Mouse (Mus musculus): ENCODE measurements around the gene Rbms1. TPM values are rescaled to one million over a fixed set of nuclear protein-coding genes. Genes with fewer than 3 reads are reported as not detected.
A peak's percentile ranks its signal among the peaks of the same experiment; 100 is the strongest.

The Rbms1 gene
- polyA plus RNA-seq, 1 experiment = 42.9 TPM

GRCm38 (mm10) chr2:60751274-60751673 lies 211.7 kb downstream of the Rbms1 start:
- Histone ChIP-seq H3K36me3 (ENCODE audit: control insufficient read depth, insufficient read depth) (peaks cover 64% of the 10 kb centered on the region), H3K79me3 (ENCODE audit: low read depth) (no peaks in the 10 kb centered on the region), H3K79me2 (ENCODE audit: control insufficient read depth, insufficient read depth) (no peaks in the 10 kb centered on the region), H3K4me3 (ENCODE audit: insufficient read depth, poor library complexity, severe bottlenecking) (no peak overlapping the region), H3ac (ENCODE audit: control insufficient read depth, insufficient read length, low read depth) (no peak overlapping the region), H3K27me3 (ENCODE audit: control insufficient read depth, insufficient read depth, insufficient read length) (no peaks in the 10 kb centered on the region)
- TF ChIP-seq CTCF (IDR thresholded peaks at IDR 0.05; ENCODE audit: control insufficient read depth, insufficient read depth, insufficient read length) (no peak), MAX (IDR thresholded peaks at IDR 0.05) (no peak), MYOG (IDR thresholded peaks at IDR 0.05; ENCODE audit: control insufficient read depth, extremely low read depth, insufficient read length) (no peak), USF1 (IDR thresholded peaks at IDR 0.05; ENCODE audit: low read depth) (no peak), CEBPB (IDR thresholded peaks at IDR 0.05; ENCODE audit: low read depth) (no peak), FOSL1 (IDR thresholded peaks at IDR 0.05; ENCODE audit: insufficient read depth, low read length, poor library complexity, severe bottlenecking) (no peak), MYOD1 (IDR thresholded peaks at IDR 0.05; ENCODE audit: control insufficient read depth, insufficient read length, low read depth) (no peak)

- no peaks in the 10 kb centered on the region for H3K79me2 ChIP-seq (ENCODE audit: control insufficient read depth, insufficient read depth)
- H3ac ChIP-seq (ENCODE audit: control insufficient read depth, insufficient read length, low read depth) = no peak overlapping the region
- no peaks in the 10 kb centered on the region for H3K79me3 ChIP-seq (ENCODE audit: low read depth)
- peaks cover 57% of the 10 kb centered on the region for H3K36me3 ChIP-seq (ENCODE audit: control insufficient read depth, insufficient read depth)
- TF ChIP-seq MYOD1 (IDR thresholded peaks at IDR 0.05; ENCODE audit: control insufficient read depth, insufficient read length, low read depth) = no peak
- no peak for TF ChIP-seq FOSL1 (IDR thresholded peaks at IDR 0.05; ENCODE audit: insufficient read depth, low read length, poor library complexity, severe bottlenecking)
- TF ChIP-seq CTCF (IDR thresholded peaks at IDR 0.05; ENCODE audit: control insufficient read depth, insufficient read depth, insufficient read length) = no peak
- H3K27me3 ChIP-seq (ENCODE audit: control insufficient read depth, insufficient read depth, insufficient read length) = no peaks in the 10 kb centered on the region
- no peak overlapping the region for H3K4me3 ChIP-seq (ENCODE audit: insufficient read depth, poor library complexity, severe bottlenecking)
Observed at GRCm38 (mm10) chr2:60750591-60750990, 212.4 kb downstream of the Rbms1 start.

GRCm38 (mm10) chr2:60748585-60748984 lies 214.4 kb downstream of the Rbms1 start:
- no peak overlapping the region for H3ac ChIP-seq (ENCODE audit: control insufficient read depth, insufficient read length, low read depth)
- no peaks in the 10 kb centered on the region for H3K79me3 ChIP-seq (ENCODE audit: low read depth)
- peaks cover 38% of the 10 kb centered on the region for H3K36me3 ChIP-seq (ENCODE audit: control insufficient read depth, insufficient read depth)
- TF ChIP-seq USF1 (IDR thresholded peaks at IDR 0.05; ENCODE audit: low read depth) (no peak), CTCF (IDR thresholded peaks at IDR 0.05; ENCODE audit: control insufficient read depth, insufficient read depth, insufficient read length) (no peak), CEBPB (IDR thresholded peaks at IDR 0.05; ENCODE audit: low read depth) (no peak), MYOG (IDR thresholded peaks at IDR 0.05; ENCODE audit: control insufficient read depth, extremely low read depth, insufficient read length) (no peak), MYOD1 (IDR thresholded peaks at IDR 0.05; ENCODE audit: control insufficient read depth, insufficient read length, low read depth) (no peak), FOSL1 (IDR thresholded peaks at IDR 0.05; ENCODE audit: insufficient read depth, low read length, poor library complexity, severe bottlenecking) (no peak), MAX (IDR thresholded peaks at IDR 0.05) (no peak)
- no peak overlapping the region for H3K4me3 ChIP-seq (ENCODE audit: insufficient read depth, poor library complexity, severe bottlenecking)
- no peaks in the 10 kb centered on the region for H3K79me2 ChIP-seq (ENCODE audit: control insufficient read depth, insufficient read depth)
- no peaks in the 10 kb centered on the region for H3K27me3 ChIP-seq (ENCODE audit: control insufficient read depth, insufficient read depth, insufficient read length)

DNA sequence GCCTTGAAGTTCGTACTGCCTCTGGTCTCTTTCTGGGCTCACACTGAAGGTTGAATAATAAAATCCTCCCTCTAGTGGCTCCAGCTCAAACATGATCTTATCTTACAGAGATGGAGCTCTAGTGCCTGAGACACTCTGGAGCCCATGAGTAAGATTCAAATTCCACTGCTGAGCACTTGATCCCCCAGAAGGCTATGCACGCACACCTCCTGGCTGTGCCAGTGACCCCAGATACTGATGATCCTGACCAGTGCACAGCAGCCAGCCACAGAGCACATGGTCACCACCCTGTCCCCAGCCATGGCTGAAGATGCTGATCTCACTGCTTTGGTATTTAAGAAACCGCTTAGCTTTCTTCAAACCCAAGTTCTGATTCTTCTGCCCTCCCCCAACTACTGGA lies 215.4 kb downstream of the Rbms1 start:
- Histone ChIP-seq H3K79me2 (ENCODE audit: control insufficient read depth, insufficient read depth) (no peaks in the 10 kb centered on the region), H3K36me3 (ENCODE audit: control insufficient read depth, insufficient read depth) (peaks cover 28% of the 10 kb centered on the region), H3K27me3 (ENCODE audit: control insufficient read depth, insufficient read depth, insufficient read length) (no peaks in the 10 kb centered on the region), H3K4me3 (ENCODE audit: insufficient read depth, poor library complexity, severe bottlenecking) (no peak overlapping the region), H3ac (ENCODE audit: control insufficient read depth, insufficient read length, low read depth) (no peak overlapping the region), H3K79me3 (ENCODE audit: low read depth) (no peaks in the 10 kb centered on the region)
- TF ChIP-seq CTCF (IDR thresholded peaks at IDR 0.05; ENCODE audit: control insufficient read depth, insufficient read depth, insufficient read length) (no peak), USF1 (IDR thresholded peaks at IDR 0.05; ENCODE audit: low read depth) (peak; percentile 57), MYOG (IDR thresholded peaks at IDR 0.05; ENCODE audit: control insufficient read depth, extremely low read depth, insufficient read length) (no peak), MAX (IDR thresholded peaks at IDR 0.05) (peak; percentile 99), FOSL1 (IDR thresholded peaks at IDR 0.05; ENCODE audit: insufficient read depth, low read length, poor library complexity, severe bottlenecking) (no peak), MYOD1 (IDR thresholded peaks at IDR 0.05; ENCODE audit: control insufficient read depth, insufficient read length, low read depth) (peak; percentile 33), CEBPB (IDR thresholded peaks at IDR 0.05; ENCODE audit: low read depth) (no peak)

DNA sequence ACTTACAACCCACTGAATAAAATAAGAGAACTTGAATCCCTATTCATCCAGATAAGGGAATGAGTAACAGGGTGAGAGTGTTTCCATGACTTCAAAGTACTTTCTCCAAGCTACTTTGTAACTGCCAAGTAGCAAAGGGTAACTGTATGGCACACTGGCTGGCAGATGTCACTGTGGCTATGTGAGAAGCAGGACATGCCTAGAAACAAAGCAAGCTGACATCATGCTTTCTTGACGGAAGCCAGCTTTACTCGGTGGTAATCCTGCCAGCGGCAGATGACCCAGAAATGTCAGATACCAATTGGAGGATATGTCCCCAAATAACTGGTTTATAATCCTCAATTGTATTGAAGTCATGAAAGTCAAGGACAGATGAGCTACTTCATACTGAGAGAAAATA lies 218.3 kb downstream of the Rbms1 start:
- no peak for TF ChIP-seq CTCF (IDR thresholded peaks at IDR 0.05; ENCODE audit: control insufficient read depth, insufficient read depth, insufficient read length)
- no peak for TF ChIP-seq USF1 (IDR thresholded peaks at IDR 0.05; ENCODE audit: low read depth)
- no peak for TF ChIP-seq MAX (IDR thresholded peaks at IDR 0.05)
- no peak for TF ChIP-seq FOSL1 (IDR thresholded peaks at IDR 0.05; ENCODE audit: insufficient read depth, low read length, poor library complexity, severe bottlenecking)
- TF ChIP-seq MYOD1 (IDR thresholded peaks at IDR 0.05; ENCODE audit: control insufficient read depth, insufficient read length, low read depth) = no peak
- no peak for TF ChIP-seq MYOG (IDR thresholded peaks at IDR 0.05; ENCODE audit: control insufficient read depth, extremely low read depth, insufficient read length)
- no peak for TF ChIP-seq CEBPB (IDR thresholded peaks at IDR 0.05; ENCODE audit: low read depth)
- Histone ChIP-seq H3K79me2 (ENCODE audit: control insufficient read depth, insufficient read depth) (no peaks in the 10 kb centered on the region), H3ac (ENCODE audit: control insufficient read depth, insufficient read length, low read depth) (no peak overlapping the region), H3K36me3 (ENCODE audit: control insufficient read depth, insufficient read depth) (peaks cover 7% of the 10 kb centered on the region), H3K79me3 (ENCODE audit: low read depth) (no peaks in the 10 kb centered on the region), H3K27me3 (ENCODE audit: control insufficient read depth, insufficient read depth, insufficient read length) (no peaks in the 10 kb centered on the region), H3K4me3 (ENCODE audit: insufficient read depth, poor library complexity, severe bottlenecking) (no peak overlapping the region)

Data from C2C12 (cell line).